Mouse (Mus musculus): ENCODE measurements at regions not wholly inside any gene's neighbourhood (a gene's known extent, or its start where the extent isn't known, plus 50 kb on each side); places are given as distances from the start of the nearest gene placed in this dataset.
A peak's percentile ranks its signal among the peaks of the same experiment; 100 is the strongest.

- Histone ChIP-seq H3K9ac (ENCODE audit: low read depth, low read length) (no peak overlapping the region), H3K4me1 (ENCODE audit: control insufficient read depth, insufficient read depth, low read length) (no peaks in the 10 kb centered on the region), H3K4me3 (ENCODE audit: insufficient read depth, low read depth, low read length) (no peak overlapping the region), H3K36me3 (ENCODE audit: control insufficient read depth, insufficient read depth, low read length) (no peaks in the 10 kb centered on the region), H3K27ac (replicated peaks; ENCODE audit: insufficient read depth, low read depth, low read length) (no peak overlapping the region), H3K79me2 (ENCODE audit: control insufficient read depth, insufficient read depth, low read length) (no peaks in the 10 kb centered on the region), H3K27me3 (ENCODE audit: control insufficient read depth, insufficient read depth, low read length) (no peaks in the 10 kb centered on the region)
- WGBS = 63% methylated on average over 2 of the region's 2 CpGs
- DNase-seq (ENCODE audit: extremely low read depth, low read depth, low spot score) = no peak
- TF ChIP-seq CTCF (IDR thresholded peaks at IDR 0.05; ENCODE audit: low read depth, low read length) (no peak), POLR2A (IDR thresholded peaks at IDR 0.05; ENCODE audit: extremely low read depth, insufficient read depth, low read length) (no peak)
Measured at GRCm38 (mm10) chr3:135989281-135989680, 164.2 kb downstream of the Slc39a8 start.

- Histone ChIP-seq H3K27ac (replicated peaks; ENCODE audit: insufficient read depth, low read depth, low read length) (no peak overlapping the region), H3K36me3 (ENCODE audit: control insufficient read depth, insufficient read depth, low read length) (no peaks in the 10 kb centered on the region), H3K27me3 (ENCODE audit: control insufficient read depth, insufficient read depth, low read length) (no peaks in the 10 kb centered on the region), H3K9ac (ENCODE audit: low read depth, low read length) (no peak overlapping the region), H3K4me1 (ENCODE audit: control insufficient read depth, insufficient read depth, low read length) (no peaks in the 10 kb centered on the region), H3K4me3 (ENCODE audit: insufficient read depth, low read depth, low read length) (no peak overlapping the region), H3K79me2 (ENCODE audit: control insufficient read depth, insufficient read depth, low read length) (no peaks in the 10 kb centered on the region)
- 89% methylated on average over 3 of the region's 3 CpGs for WGBS
- no peak for TF ChIP-seq POLR2A (IDR thresholded peaks at IDR 0.05; ENCODE audit: extremely low read depth, insufficient read depth, low read length)
- no peak for TF ChIP-seq CTCF (IDR thresholded peaks at IDR 0.05; ENCODE audit: low read depth, low read length)
- DNase-seq (ENCODE audit: extremely low read depth, low read depth, low spot score) = no peak
Measured at GRCm38 (mm10) chr3:135990338-135990737, 165.3 kb downstream of the Slc39a8 start.

GRCm38 (mm10) chr3:135990814-135991454 lies 165.9 kb downstream of the Slc39a8 start:
- TF ChIP-seq CTCF (IDR thresholded peaks at IDR 0.05; ENCODE audit: low read depth, low read length) (no peak), POLR2A (IDR thresholded peaks at IDR 0.05; ENCODE audit: extremely low read depth, insufficient read depth, low read length) (no peak)
- H3K9ac ChIP-seq (ENCODE audit: low read depth, low read length) = no peak overlapping the region
- no peaks in the 10 kb centered on the region for H3K4me1 ChIP-seq (ENCODE audit: control insufficient read depth, insufficient read depth, low read length)
- H3K79me2 ChIP-seq (ENCODE audit: control insufficient read depth, insufficient read depth, low read length) = no peaks in the 10 kb centered on the region
- WGBS = 66% methylated on average over 7 of the region's 7 CpGs
- H3K36me3 ChIP-seq (ENCODE audit: control insufficient read depth, insufficient read depth, low read length) = no peaks in the 10 kb centered on the region
- no peak overlapping the region for H3K4me3 ChIP-seq (ENCODE audit: insufficient read depth, low read depth, low read length)
- no peak for DNase-seq (ENCODE audit: extremely low read depth, low read depth, low spot score)
- no peak overlapping the region for H3K27ac ChIP-seq (replicated peaks; ENCODE audit: insufficient read depth, low read depth, low read length)
- no peaks in the 10 kb centered on the region for H3K27me3 ChIP-seq (ENCODE audit: control insufficient read depth, insufficient read depth, low read length)

GRCm38 (mm10) chr3:136000592-136001160 lies 175.6 kb downstream of the Slc39a8 start:
- Histone ChIP-seq H3K4me3 (ENCODE audit: insufficient read depth, low read depth, low read length) (no peak overlapping the region), H3K9ac (ENCODE audit: low read depth, low read length) (no peak overlapping the region), H3K4me1 (ENCODE audit: control insufficient read depth, insufficient read depth, low read length) (no peaks in the 10 kb centered on the region), H3K27ac (replicated peaks; ENCODE audit: insufficient read depth, low read depth, low read length) (no peak overlapping the region), H3K79me2 (ENCODE audit: control insufficient read depth, insufficient read depth, low read length) (no peaks in the 10 kb centered on the region), H3K36me3 (ENCODE audit: control insufficient read depth, insufficient read depth, low read length) (no peaks in the 10 kb centered on the region), H3K27me3 (ENCODE audit: control insufficient read depth, insufficient read depth, low read length) (no peaks in the 10 kb centered on the region)
- TF ChIP-seq POLR2A (IDR thresholded peaks at IDR 0.05; ENCODE audit: extremely low read depth, insufficient read depth, low read length) (no peak), CTCF (IDR thresholded peaks at IDR 0.05; ENCODE audit: low read depth, low read length) (no peak)
- DNase-seq (ENCODE audit: extremely low read depth, low read depth, low spot score) = peak; percentile 2
- WGBS = 75% methylated on average over 1 of the region's 1 CpGs

All from liver, adult 2 months (tissue).